Mouse (Mus musculus) limb, embryonic 15.5 days (tissue): ENCODE data around the gene 4931428F04Rik. TPM values are rescaled to one million over a fixed set of nuclear protein-coding genes. Genes with fewer than 3 reads are reported as not detected.

Experiments
- microRNA counts: library from miRNA; unstranded; fragments of <30 nt; microRNA quantifications from one replicate; lab custom pipeline; 2016
- microRNA-seq: library from miRNA; unstranded; fragments of <30 nt; microRNA quantifications from one replicate; pipeline ENCODE4, GENCODE M21; 2016
- polyA plus RNA-seq: library from polyadenylated mRNA; unstranded; fragments of >200 nt; fragmentation: Nextera tagmentation; extraction: Ambion mirVana; gene quantifications from 2 replicates; pipeline ENCODE4 v1.2.1, GENCODE M21; 2015

Gene 4931428F04Rik
- polyA plus RNA-seq, 1 experiment from 2014 or later, result 11.1 TPM

MicroRNA genes within 50 kb of the gene (microRNA counts, 519-probe panel; counts per million panel counts)
- 2,158 counts per million, percentile 40 among the panel's probes with 10 or more counts for microRNA mmu-miR-328 (lab: Ali Mortazavi, UCI)

Small RNAs within 50 kb of the gene (microRNA-seq; reads per million reads assigned to microRNA genes)
- not detected for gene Gm27320
- 149 reads per million, percentile 54 among the genes with 10 or more reads in this experiment for gene Mir328

Other genes with a start within 250 kb of the 4931428F04Rik start
- not detected in 2 replicates for gene Ces3a, start 241.3 kb downstream of the 4931428F04Rik start, polyA plus RNA-seq
- not detected in 2 replicates for gene Ces3b, start 206.1 kb downstream of the 4931428F04Rik start, polyA plus RNA-seq
- gene Ces4a, start 158.1 kb downstream of the 4931428F04Rik start, polyA plus RNA-seq, result not detected in 2 replicates
- 77.3 and 89.0 TPM in 2 replicates for gene Cbfb, start 119.2 kb downstream of the 4931428F04Rik start, polyA plus RNA-seq
- 25.6 and 28.7 TPM in 2 replicates for gene D230025D16Rik, start 64.7 kb downstream of the 4931428F04Rik start, polyA plus RNA-seq
- gene B3gnt9, start 34.7 kb downstream of the 4931428F04Rik start, polyA plus RNA-seq, result 50.7 and 50.8 TPM in 2 replicates
- gene Tradd, start 25.3 kb downstream of the 4931428F04Rik start, polyA plus RNA-seq, result 30.8 and 38.0 TPM in 2 replicates
- 4.6 and 4.9 TPM in 2 replicates for gene Fbxl8, start 25.2 kb downstream of the 4931428F04Rik start, polyA plus RNA-seq
- gene Hsf4, start 20.1 kb downstream of the 4931428F04Rik start, polyA plus RNA-seq, result 0.33 and 0.41 TPM in 2 replicates
- gene Nol3, start 13.7 kb downstream of the 4931428F04Rik start, polyA plus RNA-seq, result 3.1 and 5.3 TPM in 2 replicates
- 9.0 and 10.6 TPM in 2 replicates for gene Exoc3l, start 6.2 kb upstream of the 4931428F04Rik start, polyA plus RNA-seq
- gene E2f4, start 7.8 kb upstream of the 4931428F04Rik start, polyA plus RNA-seq, result 63.7 and 65.5 TPM in 2 replicates
- gene Elmo3, start 15.7 kb upstream of the 4931428F04Rik start, polyA plus RNA-seq, result 8.9 TPM in 2 replicates
- 1.7 and 1.9 TPM in 2 replicates for gene Lrrc29, start 36.4 kb upstream of the 4931428F04Rik start, polyA plus RNA-seq
- gene Tmem208, start 36.5 kb upstream of the 4931428F04Rik start, polyA plus RNA-seq, result 120 and 129 TPM in 2 replicates
- gene Fhod1, start 58.1 kb upstream of the 4931428F04Rik start, polyA plus RNA-seq, result 1.6 and 1.8 TPM in 2 replicates
- gene Slc9a5, start 59.0 kb upstream of the 4931428F04Rik start, polyA plus RNA-seq, result 2.7 and 2.9 TPM in 2 replicates
- gene Plekhg4, start 83.4 kb upstream of the 4931428F04Rik start, polyA plus RNA-seq, result 0.55 and 0.88 TPM in 2 replicates
- not detected in 2 replicates for gene Kctd19, start 123.6 kb upstream of the 4931428F04Rik start, polyA plus RNA-seq
- 0.37 and 0.53 TPM in 2 replicates for gene Lrrc36, start 123.7 kb upstream of the 4931428F04Rik start, polyA plus RNA-seq
- gene Tppp3, start 181.7 kb upstream of the 4931428F04Rik start, polyA plus RNA-seq, result 160 and 305 TPM in 2 replicates
- gene Zdhhc1, start 207.0 kb upstream of the 4931428F04Rik start, polyA plus RNA-seq, result 40.0 and 42.2 TPM in 2 replicates
- gene Hsd11b2, start 228.9 kb upstream of the 4931428F04Rik start, polyA plus RNA-seq, result 1.2 and 1.9 TPM in 2 replicates